Mouse (Mus musculus) stomach, postnatal 0 days (tissue): ENCODE results near the gene Satb1. TPM values are rescaled to one million over a fixed set of nuclear protein-coding genes. Genes with fewer than 3 reads are reported as not detected.

ENCODE experiments used
- ATAC-seq: fragments of 200-750 bp; cut with Nextera tagmentation; 2 replicates; pipeline ENCODE4 v1.8.0; 2017; ENCODE audit not compliant: low FRiP score, low TSS enrichment
- DNase-seq: peaks from one replicate; pipeline ENCODE4 v3.0.0-alpha.2; 2016; ENCODE audit warnings: low spot score
- H3K27ac ChIP-seq: fragments of 300-500 bp; sonication (generic); replicated peaks from 2 replicates; pipeline ENCODE4 v1.5.1; 2014; ENCODE audit warnings: mild to moderate bottlenecking, control low read depth
- H3K27me3 ChIP-seq: fragments of 300-500 bp; sonication (generic); 2 replicates; pipeline ENCODE4 v1.6.1; 2014; ENCODE audit warnings: low read length; ENCODE audit not compliant: control insufficient read depth, insufficient read depth
- H3K36me3 ChIP-seq: fragments of 300-500 bp; sonication (generic); 2 replicates; pipeline ENCODE4 v1.6.1; 2014; ENCODE audit warnings: low read length, mixed read lengths; ENCODE audit not compliant: control insufficient read depth, insufficient read depth
- H3K4me1 ChIP-seq: fragments of 300-500 bp; sonication (generic); replicated peaks from 2 replicates; pipeline ENCODE4 v1.6.1; 2014; ENCODE audit warnings: antibody characterized with exemption; ENCODE audit not compliant: control insufficient read depth, insufficient read depth
- H3K4me2 ChIP-seq: fragments of 300-500 bp; sonication (generic); replicated peaks from 2 replicates; pipeline ENCODE4 v1.6.1; 2014; ENCODE audit warnings: low read depth, mild to moderate bottlenecking, control low read depth, moderate library complexity
- H3K4me3 ChIP-seq: fragments of 300-500 bp; sonication (generic); 2 replicates; pipeline ENCODE4 v1.5.1; 2014; ENCODE audit warnings: low read depth, low read length, control low read depth
- H3K9ac ChIP-seq: fragments of 300-500 bp; sonication (generic); 2 replicates; pipeline ENCODE4 v1.6.1; 2014; ENCODE audit warnings: mild to moderate bottlenecking, low read length, control low read depth, mixed read lengths
- H3K9me3 ChIP-seq: fragments of 300-500 bp; sonication (generic); 2 replicates; pipeline ENCODE4 v1.6.1; 2016; ENCODE audit warnings: low read length; ENCODE audit not compliant: control insufficient read depth
- CTCF ChIP-seq: IDR thresholded peaks from 2 replicates; pipeline ENCODE4 v1.5.1; 2016; ENCODE audit warnings: antibody characterized with exemption, low read depth, mild to moderate bottlenecking, moderate library complexity
- EP300 ChIP-seq: optimal IDR thresholded peaks from 2 replicates; pipeline ENCODE3; 2016; ENCODE audit warnings: antibody characterized with exemption
- WGBS: fragments of 180-500 bp; shearing (Covaris S2); extraction: QIAGEN DNeasy Blood & Tissue Kit; methylation state at CpG from one replicate; pipeline ENCODE4 v1.1.7; 2014; 5-methylcytosine and 5-hydroxymethylcytosine counted together
- polyA plus RNA-seq: library from polyadenylated mRNA; unstranded; fragments of >200 nt; fragmentation: Nextera tagmentation; extraction: Ambion mirVana; gene quantifications from 2 replicates; pipeline ENCODE4 v1.2.1, GENCODE M21; 2015

The Satb1 gene
- polyA plus RNA-seq, 1 experiment from 2014 or later, result 2.9 TPM

DNA sequence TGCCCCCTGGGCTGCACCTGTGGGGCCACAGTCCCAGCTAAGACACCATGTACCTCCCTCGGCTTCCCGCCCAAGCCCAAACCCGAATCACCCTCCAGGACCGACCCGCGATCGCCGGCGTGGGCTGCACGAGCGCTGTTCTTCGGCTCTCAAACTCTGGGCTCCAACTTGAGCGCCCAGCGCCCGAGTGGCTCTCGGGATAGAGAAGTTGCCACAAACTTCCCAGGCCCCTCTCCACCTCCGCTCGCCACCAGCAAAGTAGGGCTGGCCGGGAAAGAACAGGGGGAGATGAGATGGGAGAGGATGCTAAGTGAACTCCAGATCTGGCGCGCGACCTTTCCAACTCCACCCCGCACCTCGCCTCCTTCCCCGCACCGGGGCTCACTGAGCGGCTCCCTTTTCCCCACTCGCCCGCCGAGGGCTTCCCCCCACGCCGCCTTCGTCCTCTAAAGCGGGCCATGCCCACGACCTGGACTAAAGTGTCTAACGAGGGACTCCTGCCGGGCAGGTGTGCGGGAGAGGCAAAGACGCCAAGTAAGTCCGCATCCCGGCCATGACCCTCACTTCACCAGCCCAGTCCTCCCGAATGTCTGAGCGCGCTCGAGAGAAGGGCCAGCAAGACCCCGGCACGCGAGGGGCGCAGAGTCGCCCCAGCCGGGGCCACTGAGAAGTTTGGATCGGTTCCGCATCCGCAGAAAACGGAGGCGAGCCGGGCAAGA, 1.2 kb downstream of the Satb1 start:
- Histone ChIP-seq H3K27ac (no peak overlapping the region), H3K36me3 (no peaks in the 10 kb centered on the region), H3K4me2 (peak overlapping the region; percentile 97), H3K9ac (peak overlapping the region; percentile 51; the same call in 1 of the 2 replicates), H3K4me1 (no peaks in the 10 kb centered on the region; the same call in 1 of the 2 replicates), H3K9me3 (no peaks in the 10 kb centered on the region), H3K4me3 (peak overlapping the region; percentile 64), H3K27me3 (peaks cover 16% of the 10 kb centered on the region)
- peak; percentile 22 for DNase-seq
- WGBS, result 2% methylated on average over 57 of the region's 57 CpGs
- no peak for ATAC-seq
- no peak for TF ChIP-seq CTCF
- no peak for TF ChIP-seq EP300

DNA sequence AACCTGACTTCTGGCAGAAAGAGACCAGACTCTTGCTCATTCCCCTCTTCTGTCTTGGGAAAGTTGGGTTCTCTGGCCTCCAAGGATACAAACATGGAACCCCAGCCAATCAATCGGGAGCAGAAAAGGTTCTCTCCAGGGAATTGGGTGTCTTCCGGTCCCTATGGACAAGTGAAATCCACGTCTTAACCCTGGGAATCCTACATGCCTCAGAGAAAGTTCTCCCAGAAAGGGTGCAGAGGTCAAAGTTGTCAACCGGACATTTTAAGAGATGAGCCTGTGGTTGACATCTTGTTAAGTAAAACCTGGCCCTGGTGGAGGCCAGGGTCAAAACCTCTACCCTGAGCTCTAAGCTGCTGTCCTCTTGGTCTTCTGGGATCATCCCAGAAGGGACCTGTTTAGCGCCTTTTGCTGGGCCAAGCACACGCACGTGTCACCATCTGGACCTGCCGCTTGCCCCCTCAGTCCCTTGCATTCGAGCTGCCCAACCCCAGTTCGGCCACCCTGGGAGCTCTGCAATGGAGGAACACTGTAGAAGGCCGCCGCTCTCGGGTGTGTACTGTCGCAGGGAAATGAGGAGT, 1.9 kb downstream of the Satb1 start:
- Histone ChIP-seq H3K36me3 (no peaks in the 10 kb centered on the region), H3K9ac (no peak overlapping the region), H3K4me1 (no peaks in the 10 kb centered on the region; the same call in 1 of the 2 replicates), H3K4me3 (peak overlapping the region; percentile 64), H3K27me3 (peaks cover 16% of the 10 kb centered on the region), H3K9me3 (no peaks in the 10 kb centered on the region), H3K27ac (no peak overlapping the region), H3K4me2 (peak overlapping the region; percentile 97)
- no peak for DNase-seq
- 17% methylated on average over 14 of the region's 14 CpGs for WGBS
- ATAC-seq, result no peak
- TF ChIP-seq EP300, result no peak
- TF ChIP-seq CTCF, result no peak

DNA sequence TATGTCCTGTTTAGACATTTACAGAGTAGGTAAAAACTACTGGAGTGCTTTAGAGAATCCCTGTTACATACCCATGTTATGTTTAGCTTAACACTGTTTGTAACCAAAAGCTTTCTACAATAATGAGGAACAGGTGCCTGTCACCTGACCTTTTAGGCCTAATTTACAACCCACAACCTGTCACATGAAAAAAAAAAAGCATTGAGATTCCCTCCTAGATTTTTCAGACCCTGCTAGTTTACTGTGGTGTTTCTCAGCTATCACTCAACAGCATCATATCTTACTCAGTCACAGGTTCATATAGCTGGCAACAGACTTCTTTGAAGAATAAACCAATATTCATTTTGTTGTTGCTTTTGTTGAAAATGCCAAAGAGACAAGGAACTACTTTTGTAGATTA, 3.7 kb downstream of the Satb1 start:
- Histone ChIP-seq H3K9me3 (no peaks in the 10 kb centered on the region), H3K4me3 (no peak overlapping the region), H3K4me1 (no peaks in the 10 kb centered on the region; the same call in 1 of the 2 replicates), H3K27ac (no peak overlapping the region), H3K27me3 (peaks cover 16% of the 10 kb centered on the region), H3K9ac (no peak overlapping the region), H3K4me2 (no peak overlapping the region), H3K36me3 (no peaks in the 10 kb centered on the region)
- ATAC-seq, result no peak
- TF ChIP-seq CTCF, result no peak
- TF ChIP-seq EP300, result no peak
- DNase-seq, result no peak

DNA sequence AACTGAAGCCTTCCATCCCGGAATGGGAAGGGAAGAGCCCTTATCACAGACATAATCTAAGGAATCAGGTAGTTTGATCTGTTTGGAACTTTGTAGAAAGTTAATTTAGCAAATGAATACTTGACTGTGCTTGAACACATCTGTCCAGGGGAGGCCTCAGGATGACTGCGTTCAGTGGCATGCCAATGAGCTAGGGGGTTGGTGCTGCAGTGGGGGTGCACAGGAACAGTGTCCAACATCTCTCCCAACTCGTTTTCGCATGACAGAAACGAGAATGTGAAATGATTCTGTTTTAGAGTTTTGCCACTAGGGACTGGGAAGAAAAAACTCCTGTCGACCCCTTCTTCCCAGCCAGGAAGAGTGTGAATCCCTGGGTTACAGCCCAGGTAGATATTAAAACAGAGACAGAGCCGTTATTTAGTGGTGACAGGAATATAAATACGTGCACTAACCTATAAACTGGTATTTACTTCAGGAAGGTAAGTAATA, 5.1 kb downstream of the Satb1 start:
- H3K4me2 ChIP-seq, result no peak overlapping the region
- 57% methylated on average over 8 of the region's 8 CpGs for WGBS

DNA sequence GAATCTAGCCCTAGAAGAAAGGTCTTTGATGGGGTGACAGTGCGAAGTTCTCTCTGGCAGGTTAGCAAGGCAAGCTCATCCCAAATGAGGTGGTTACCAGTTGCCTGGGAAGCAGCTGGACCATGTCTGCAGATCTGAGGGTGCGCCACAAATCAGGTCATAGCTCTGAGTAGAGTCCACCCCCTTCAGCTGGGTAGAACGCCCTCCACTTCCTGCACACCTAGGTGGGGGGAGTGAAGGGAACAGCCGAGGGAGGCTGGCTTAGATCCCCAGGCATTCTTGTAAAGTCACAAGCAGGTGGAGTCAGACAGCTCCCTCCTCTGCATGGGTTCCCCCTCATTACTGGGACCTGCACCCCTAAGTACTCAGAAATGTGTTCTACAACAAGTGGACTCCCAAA, 6.6 kb downstream of the Satb1 start:
- ATAC-seq, result no peak
- H3K9ac ChIP-seq, result no peak overlapping the region
- no peak for TF ChIP-seq EP300
- TF ChIP-seq CTCF, result no peak
- 58% methylated on average over 4 of the region's 4 CpGs for WGBS
- H3K4me3 ChIP-seq, result no peak overlapping the region
- H3K36me3 ChIP-seq, result no peaks in the 10 kb centered on the region
- H3K27ac ChIP-seq, result no peak overlapping the region
- no peak for DNase-seq
- H3K9me3 ChIP-seq, result no peaks in the 10 kb centered on the region
- H3K4me2 ChIP-seq, result no peak overlapping the region
- H3K4me1 ChIP-seq, result no peaks in the 10 kb centered on the region; the same call in 1 of the 2 replicates
- peaks cover 11% of the 10 kb centered on the region; the same call in 1 of the 2 replicates for H3K27me3 ChIP-seq

More for the DNA sequence above, 5.1 kb downstream of the Satb1 start:
- no peaks in the 10 kb centered on the region; the same call in 1 of the 2 replicates for H3K4me1 ChIP-seq
- no peak for TF ChIP-seq CTCF
- TF ChIP-seq EP300, result no peak
- H3K4me3 ChIP-seq, result no peak overlapping the region
- no peak for DNase-seq
- no peak overlapping the region for H3K27ac ChIP-seq
- H3K9me3 ChIP-seq, result no peaks in the 10 kb centered on the region
- ATAC-seq, result no peak
- no peak overlapping the region for H3K9ac ChIP-seq
- no peaks in the 10 kb centered on the region for H3K36me3 ChIP-seq
- H3K27me3 ChIP-seq, result peaks cover 11% of the 10 kb centered on the region; the same call in 1 of the 2 replicates

DNA sequence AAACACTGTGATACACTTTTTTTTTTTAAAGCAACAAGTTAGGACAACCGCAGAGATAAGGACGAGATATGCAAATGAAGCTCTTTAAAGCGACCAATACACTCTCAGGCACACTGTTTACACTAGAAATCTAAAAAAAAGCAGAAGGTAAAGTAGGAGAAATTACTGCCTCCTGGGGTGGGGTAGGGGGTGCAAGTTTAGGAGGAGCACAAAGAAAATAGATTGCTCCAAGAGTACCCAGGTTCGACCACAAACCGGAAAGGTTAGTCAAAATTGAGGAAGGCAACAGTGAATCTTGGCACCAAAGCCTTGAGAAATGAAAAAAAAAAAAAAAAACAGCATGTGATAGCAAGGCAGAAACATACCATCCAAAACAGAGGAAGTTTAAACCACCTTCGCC, 18.8 kb downstream of the Satb1 start:
- no peaks in the 10 kb centered on the region for H3K4me1 ChIP-seq
- ATAC-seq (no peak), DNase-seq (no peak)
- TF ChIP-seq EP300 (no peak), CTCF (no peak)
- no peak overlapping the region for H3K4me3 ChIP-seq
- 34% methylated on average over 6 of the region's 6 CpGs for WGBS
- no peak overlapping the region for H3K9ac ChIP-seq
- no peaks in the 10 kb centered on the region for H3K27me3 ChIP-seq
- no peak overlapping the region for H3K27ac ChIP-seq
- no peaks in the 10 kb centered on the region for H3K36me3 ChIP-seq
- no peaks in the 10 kb centered on the region for H3K9me3 ChIP-seq
- no peak overlapping the region for H3K4me2 ChIP-seq
